Mouse (Mus musculus) G1E (cell line): Measurements from ENCODE around the gene 4930579F01Rik.

Source experiments
- CTCF ChIP-seq: IDR thresholded peaks from 2 replicates; pipeline ENCODE4 v1.5.1; 2012; ENCODE audit warnings: low read depth, low read length, inconsistent platforms, mixed read lengths
- GATA1 ChIP-seq: IDR thresholded peaks from 2 replicates; pipeline ENCODE4 v1.6.1; 2012; ENCODE audit warnings: borderline replicate concordance, low read length, inconsistent platforms, mixed read lengths
- GATA2 ChIP-seq: IDR thresholded peaks from 2 replicates; pipeline ENCODE4 v1.6.1; 2012; ENCODE audit warnings: low read depth, low read length, inconsistent platforms, borderline replicate concordance
- POLR2AphosphoS5 ChIP-seq: IDR thresholded peaks from 2 replicates; pipeline ENCODE4 v1.6.1; 2012; ENCODE audit warnings: low read depth, low read length, inconsistent platforms; ENCODE audit not compliant: insufficient replicate concordance
- TAL1 ChIP-seq: conservative IDR thresholded peaks from 2 replicates; pipeline ENCODE4 v1.6.1; 2012; ENCODE audit warnings: low read depth, low read length, inconsistent platforms, mixed read lengths

DNA sequence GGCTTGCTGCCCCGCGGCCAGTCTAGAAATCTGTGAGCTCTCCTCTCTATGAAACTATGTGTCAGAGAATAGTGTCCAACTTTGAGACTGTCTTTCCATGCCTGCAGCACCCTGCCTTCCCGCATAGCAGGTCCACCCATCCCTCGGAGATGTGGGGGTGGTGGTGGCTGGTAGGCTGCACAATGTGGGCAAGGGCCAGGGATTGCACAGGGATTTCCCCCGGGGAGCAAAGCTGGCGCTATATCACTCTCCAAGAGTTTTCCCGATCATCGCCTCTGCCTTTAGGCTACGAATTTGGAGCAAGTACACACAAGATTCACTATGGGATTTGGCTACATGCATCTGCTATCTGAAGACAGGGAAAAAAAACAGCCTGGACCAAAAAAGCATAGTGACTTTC lies 3.9 kb upstream of the 4930579F01Rik start:
- TF ChIP-seq GATA1 (no peak), CTCF (no peak), TAL1 (no peak), POLR2AphosphoS5 (no peak), GATA2 (no peak)
